ENCODE assay signal across 11 mouse cellular contexts in the genomic region with DNA sequence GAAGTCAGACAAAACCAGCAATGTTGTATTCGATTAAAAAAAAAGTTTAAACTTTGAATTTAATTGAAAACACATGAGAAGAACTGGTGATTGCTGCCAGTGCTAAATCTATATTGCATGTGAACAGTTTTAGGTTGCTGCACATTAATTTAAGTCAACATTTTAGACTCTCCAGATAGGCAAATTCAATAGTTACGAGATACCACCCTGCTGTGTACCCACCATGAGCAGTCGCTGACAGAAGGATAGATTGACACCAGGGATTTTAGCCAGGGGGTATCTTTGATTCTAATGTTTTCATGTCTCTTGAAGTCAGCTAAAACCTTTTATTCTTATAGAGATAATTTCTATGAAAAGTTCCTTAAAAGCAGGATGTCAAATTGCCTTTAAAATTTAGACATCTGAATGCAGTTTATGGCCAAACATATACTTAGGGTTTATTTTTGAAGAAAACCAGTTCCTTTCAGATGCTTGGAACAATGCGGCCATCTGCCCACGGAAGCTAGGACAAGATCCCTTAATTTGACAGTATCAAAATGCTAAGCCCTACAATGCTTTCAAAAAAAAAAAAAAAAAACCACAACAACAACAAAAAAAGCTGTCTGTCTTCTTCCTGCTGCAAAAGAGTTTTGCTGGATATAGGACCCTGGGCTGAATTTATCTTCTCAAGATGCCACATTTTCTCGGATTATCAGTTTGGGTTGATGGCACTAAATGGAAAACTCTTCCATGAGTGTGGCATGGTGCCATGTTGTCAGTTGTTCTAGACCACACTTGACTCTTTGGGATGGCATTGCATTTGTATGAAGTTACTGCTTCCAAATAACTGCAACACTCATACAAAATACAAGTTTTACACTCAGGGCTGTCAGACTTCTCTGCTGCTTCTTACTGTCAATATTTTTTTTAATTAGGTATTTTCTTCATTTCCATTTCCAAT.
"Had no signal": no experiment of that assay in that cellular context is flagged by ENCODE, and none has a peak within 500 bp of the region (broad histone marks: within the 10 kb centered on the region; RNA-seq: fewer than 3 reads in every experiment).

No protein-coding gene starts in this region.

- H3K27ac ChIP-seq: kidney, postnatal 0 days; limb, embryonic 13.5 days; liver, embryonic 15.5 days had no signal

- H3K9me3 ChIP-seq: limb, embryonic 13.5 days; liver, embryonic 15.5 days; midbrain, embryonic 13.5 days had no signal

- H3K4me2 ChIP-seq: limb, embryonic 13.5 days; liver, embryonic 11.5 days; liver, embryonic 15.5 days; midbrain, embryonic 13.5 days had no signal

- H3K36me3 ChIP-seq: limb, embryonic 13.5 days; liver, embryonic 15.5 days; midbrain, embryonic 13.5 days had no signal

- H3K9ac ChIP-seq: limb, embryonic 13.5 days; liver, embryonic 15.5 days; midbrain, embryonic 13.5 days had no signal

- H3K27me3 ChIP-seq: limb, embryonic 13.5 days; liver, embryonic 15.5 days; midbrain, embryonic 13.5 days had no signal

- H3K4me3 ChIP-seq: limb, embryonic 13.5 days; liver, embryonic 15.5 days; midbrain, embryonic 13.5 days had no signal

- H3K4me1 ChIP-seq: limb, embryonic 13.5 days; liver, embryonic 15.5 days had no signal

- ATAC-seq: lung, postnatal 0 days had no signal

- DNase-seq: kidney, postnatal 36 days; lung, adult 2 months; lung, postnatal 36 days; thymus, adult 18-20 months; thymus, postnatal 14 days had no signal
